Mouse (Mus musculus): ENCODE results near the gene Gfod1.

Gfod1 gene

DNA sequence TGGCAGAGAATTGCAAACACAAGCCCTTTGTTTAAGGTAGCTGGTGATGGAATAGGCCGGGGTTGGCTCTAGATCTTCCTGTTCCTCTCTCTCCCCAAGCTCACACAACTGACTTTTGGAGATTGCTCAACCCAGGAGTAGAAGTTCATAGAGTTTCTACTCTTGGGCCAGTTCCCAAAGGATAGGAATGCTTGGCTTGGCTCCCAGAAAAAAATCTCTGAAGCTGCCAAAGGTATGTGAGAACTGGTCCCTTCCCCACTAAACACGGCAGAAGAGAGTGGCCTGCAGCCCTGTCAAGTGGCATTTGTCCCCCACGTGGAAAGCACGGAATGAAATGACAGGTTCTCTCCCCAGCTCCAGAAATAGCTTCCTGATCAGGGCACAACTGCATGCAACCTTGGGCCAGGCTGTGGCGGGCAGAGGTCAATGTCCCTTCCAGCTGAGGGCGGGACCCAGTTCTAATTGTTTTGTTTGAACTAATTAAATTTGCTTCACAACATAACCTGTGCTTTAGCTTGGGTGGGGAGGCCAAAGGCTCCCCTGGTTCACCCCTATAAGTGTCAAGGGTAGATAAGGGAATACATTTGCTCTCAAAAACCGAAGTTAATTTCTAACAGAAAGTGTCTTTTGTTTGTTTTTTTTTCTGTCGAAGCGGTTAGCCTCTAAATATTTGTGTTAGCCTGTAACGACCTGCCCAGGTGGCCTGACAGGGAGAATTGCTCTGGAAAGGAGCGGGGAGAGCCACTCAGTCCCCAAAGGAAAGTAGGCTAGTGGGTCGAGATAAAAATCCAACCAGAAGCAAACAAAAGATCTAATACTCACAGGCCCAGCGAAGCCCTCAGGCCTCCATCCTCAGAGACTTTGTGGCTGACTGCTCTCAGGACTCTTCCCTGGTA, 71.8 kb downstream of the Gfod1 start:
- no peak for DNase-seq (ENCODE audit: low read depth, low spot score)

DNA sequence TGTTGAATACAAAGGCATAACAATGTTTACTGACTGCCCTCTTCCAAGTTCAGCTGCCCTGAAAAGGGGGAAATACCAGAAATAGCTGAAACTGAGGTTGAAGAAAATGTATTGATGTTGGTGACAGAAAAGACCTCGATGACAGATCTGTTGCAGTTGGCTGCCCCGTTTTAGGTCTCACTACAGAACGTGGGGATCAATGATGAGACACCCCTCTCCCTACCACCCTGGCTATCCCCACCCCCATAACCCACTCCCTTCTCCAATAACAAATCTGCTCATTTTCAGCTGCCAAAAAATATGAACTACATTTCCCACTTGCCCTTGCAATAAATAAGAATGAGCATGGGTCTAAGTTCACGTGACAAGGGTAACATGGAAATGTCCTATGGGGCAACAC, 73.1 kb downstream of the Gfod1 start:
- no peak for DNase-seq (ENCODE audit: low read depth, low spot score)

DNA sequence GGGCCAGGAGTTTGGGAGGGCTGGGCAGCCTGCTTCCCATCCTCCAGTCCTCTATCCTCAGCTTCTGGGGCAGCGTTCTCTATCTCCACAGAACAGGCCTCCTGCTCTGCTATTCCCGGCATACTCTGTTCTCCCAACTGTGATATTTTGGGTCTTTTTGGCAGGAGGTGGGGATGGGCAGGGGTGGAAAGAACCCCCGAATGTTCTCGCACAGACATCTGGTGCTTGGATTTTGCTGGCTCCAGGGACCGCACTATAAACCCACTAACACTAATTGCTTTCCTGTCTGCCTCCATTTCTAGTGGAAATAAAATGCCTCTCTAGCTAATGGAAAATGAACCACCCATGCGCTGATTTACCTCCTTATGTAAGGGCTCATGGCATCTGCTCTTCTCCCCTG, 73.7 kb downstream of the Gfod1 start:
- DNase-seq (ENCODE audit: low read depth, low spot score), result no peak

DNA sequence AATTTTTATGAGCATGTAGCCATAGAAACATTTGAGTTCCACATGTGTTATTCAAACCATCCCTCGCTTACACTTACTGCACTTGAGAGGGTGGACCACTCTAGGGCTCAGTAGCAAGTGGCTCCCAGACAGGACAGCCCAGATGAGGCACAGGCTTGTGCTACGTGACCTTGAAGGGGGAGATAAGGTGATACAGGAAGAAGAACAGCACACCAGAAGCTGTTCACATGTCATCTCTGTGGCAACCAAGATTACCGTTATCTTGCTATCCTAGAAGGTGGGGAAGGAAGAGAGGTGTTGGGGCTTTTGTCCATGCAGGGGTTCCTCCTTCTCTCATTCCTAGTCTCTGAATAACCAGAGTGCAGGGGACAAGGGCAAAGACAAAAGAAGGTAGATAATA, 74.2 kb downstream of the Gfod1 start:
- no peak for DNase-seq (ENCODE audit: low read depth, low spot score)

DNA sequence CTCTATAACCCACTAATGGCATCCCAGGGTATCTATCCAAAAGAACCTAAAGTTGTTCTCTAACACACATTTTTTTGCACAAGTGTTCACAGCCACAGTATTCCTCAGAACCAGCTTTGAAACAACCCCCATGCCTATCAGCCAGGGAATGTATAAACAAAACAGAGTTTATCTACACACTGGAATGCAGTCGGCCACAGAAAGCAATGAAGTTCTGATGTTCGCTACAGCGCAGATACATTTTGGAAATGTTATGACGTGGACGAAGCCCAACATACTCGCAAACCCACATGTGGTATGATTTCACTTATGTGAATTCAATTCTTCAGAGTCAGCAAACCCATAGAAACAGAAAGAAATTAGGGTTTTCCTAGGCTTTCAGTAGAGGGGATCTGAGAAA, 75.8 kb downstream of the Gfod1 start:
- no peak for DNase-seq (ENCODE audit: low read depth, low spot score)

DNA sequence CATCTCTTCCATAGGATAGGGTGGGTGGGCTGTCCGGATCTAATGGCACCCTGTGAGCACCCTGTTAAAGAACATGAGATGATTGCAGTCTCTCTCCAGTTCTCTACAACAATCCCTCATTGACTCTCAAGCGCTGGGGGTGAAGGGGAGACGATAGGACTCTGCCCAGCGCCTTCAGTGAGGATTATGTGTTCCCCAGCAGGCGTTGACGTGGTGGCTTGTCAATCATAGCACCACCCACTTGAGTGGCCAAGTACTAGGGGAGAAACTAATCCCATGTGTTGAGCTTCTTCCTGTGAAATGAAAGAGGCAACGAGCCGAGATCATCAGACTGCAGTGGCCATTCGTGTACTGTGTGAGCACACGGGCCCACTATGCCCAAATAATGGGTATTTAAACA, 77.9 kb downstream of the Gfod1 start:
- DNase-seq (ENCODE audit: low read depth, low spot score), result no peak

DNA sequence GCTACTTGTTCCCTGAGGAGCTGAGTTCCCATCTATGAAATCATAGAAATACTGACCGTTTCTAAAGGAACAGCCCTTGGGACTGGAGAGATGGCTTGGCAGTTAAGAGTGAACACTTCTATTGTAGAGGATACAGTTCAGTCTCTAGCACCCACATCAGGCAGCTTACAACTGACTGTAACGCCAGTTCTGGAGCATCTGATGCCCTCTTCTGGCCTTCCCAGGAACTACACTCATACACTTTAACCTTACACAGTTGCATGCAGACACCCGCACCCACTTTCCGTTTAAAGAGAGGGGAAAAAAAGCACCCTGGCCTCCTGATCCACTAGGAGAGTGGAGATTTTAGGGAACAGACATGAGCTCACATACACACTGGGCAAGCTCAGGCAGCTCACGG, 78.8 kb downstream of the Gfod1 start:
- DNase-seq (ENCODE audit: low read depth, low spot score), result peak; percentile 28

DNA sequence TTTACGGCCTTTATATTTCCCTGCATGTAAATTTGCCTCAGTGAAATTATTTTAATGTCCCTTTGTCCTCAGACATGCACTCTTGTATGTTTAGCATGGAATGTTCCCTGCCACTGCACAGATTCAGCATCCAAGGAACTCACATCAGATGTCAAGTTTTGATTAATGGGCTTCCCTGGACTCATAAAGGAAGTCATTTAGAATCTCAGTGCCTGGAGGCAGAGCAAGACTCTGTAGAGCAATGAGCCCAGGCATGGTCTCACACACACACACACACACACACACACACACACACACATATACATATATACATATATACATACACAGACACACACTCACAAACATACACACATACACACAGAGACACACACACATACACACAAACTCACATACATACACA, 81.9 kb downstream of the Gfod1 start:
- DNase-seq (ENCODE audit: low read depth, low spot score), result no peak

DNA sequence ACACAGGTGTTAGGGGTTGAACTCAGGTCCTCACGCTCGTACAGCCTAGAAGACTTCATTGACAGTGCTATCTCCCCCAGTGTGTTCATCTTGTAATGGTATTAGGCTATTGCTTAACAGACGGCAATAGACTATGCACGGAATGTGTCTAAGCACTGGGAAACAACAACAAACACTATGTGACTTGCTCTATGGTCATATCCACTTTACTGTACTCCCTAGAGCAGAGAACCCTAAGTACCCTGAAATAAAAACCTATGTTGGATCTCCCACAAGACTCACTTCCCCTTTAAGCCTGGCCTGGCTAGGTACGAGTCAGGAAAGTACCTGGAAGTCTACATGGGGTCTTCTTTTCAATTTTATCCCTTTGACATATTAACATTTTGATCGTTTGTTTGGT, 82.7 kb downstream of the Gfod1 start:
- no peak for DNase-seq (ENCODE audit: low read depth, low spot score)

DNA sequence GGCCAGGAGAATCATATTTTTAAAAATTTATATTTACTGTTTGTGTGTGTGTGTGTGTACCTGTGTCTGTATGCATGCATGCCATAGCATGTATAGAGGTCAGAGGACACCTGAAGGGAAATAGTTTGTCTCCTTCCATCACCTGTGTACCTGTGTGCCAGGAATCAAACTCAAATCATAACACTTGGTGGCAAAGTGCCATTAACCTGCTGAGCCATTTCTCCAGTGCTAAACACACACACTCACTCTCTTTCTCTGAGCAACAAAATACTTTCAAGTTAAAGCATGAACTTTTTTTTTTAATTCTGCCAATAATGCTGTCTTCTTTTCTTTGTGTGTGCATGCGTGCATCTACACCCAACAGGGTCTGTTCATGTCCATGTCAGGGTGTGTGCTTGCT, 83.3 kb downstream of the Gfod1 start:
- no peak for DNase-seq (ENCODE audit: low read depth, low spot score)

DNA sequence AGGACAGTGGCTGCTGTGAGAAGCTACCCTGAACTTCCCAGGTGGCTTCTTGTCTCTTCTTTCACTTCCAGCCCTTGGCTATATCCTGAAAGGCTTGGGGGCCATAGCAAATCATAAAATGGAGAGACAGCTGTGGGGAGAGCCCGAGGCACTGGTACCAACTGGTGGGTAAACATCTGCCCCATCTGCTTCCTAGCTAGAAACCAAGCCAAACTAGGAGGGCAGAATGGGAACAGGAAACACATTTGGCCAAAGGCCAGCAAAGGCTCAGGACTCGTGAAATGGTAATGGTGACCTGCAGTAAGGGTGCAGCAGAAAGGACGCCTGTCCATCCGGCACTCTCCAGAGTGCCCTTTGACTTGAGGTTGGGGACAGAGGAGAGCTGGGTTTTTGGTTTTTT, 85.2 kb downstream of the Gfod1 start:
- DNase-seq (ENCODE audit: low read depth, low spot score), result no peak

DNA sequence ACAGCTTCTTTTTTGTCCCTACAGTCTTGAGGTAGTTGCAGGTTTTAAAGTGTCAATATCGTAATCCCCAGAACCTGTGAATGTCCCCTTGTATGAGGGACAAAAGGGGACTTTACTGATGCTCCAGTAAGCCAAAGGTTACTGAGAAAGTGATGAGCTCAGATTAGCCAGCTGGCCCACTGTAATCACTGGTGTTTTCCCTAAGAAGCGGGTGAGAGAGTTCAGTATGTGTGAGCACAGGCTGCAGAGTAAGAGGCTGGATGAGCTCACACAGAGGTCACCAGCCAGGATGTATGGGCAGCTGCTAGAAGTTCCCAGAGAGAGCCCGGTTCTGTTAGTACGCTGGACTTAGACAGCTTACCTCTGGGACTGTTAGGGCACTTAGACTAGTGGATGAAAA, 85.7 kb downstream of the Gfod1 start:
- no peak for DNase-seq (ENCODE audit: low read depth, low spot score)

DNA sequence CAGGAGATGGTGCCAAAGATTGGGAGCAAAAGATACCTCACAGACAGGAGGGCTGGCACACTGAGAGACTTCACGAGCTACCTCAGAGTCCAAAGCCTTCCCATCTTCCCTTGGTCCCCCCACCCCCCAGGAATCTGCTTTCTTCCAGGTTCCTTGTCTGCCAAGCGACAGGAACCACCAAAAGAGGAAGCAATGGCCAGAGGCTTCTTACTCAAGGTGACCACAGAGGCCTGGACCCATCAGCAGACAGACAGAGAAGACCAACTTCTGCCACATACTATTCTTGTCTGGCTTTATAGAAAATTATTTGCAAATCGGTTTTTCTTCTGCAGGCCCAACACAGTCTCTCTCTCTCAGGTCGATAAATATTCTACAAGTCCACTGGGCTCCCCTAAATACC, 86.3 kb downstream of the Gfod1 start:
- DNase-seq (ENCODE audit: low read depth, low spot score), result no peak

DNA sequence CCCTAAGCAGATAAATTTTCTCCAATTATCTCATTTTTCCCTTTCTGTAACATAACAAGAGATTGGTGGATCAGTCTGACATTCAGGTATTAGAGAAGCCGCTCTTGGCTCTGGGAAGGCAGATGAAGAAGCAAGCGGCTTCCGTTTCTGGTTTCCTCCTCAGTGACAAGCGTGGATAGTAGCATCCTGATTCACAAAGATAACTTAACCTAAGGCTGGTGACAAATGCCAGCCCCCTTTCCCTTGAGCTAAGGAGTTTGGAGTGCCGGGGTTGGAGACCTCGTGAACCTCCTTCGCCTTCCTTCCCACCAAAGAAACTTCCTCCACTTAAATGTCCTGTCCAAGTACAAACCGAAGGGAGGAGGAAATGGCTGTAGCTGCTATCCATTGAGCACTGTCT, 86.9 kb downstream of the Gfod1 start:
- no peak for DNase-seq (ENCODE audit: low read depth, low spot score)

DNA sequence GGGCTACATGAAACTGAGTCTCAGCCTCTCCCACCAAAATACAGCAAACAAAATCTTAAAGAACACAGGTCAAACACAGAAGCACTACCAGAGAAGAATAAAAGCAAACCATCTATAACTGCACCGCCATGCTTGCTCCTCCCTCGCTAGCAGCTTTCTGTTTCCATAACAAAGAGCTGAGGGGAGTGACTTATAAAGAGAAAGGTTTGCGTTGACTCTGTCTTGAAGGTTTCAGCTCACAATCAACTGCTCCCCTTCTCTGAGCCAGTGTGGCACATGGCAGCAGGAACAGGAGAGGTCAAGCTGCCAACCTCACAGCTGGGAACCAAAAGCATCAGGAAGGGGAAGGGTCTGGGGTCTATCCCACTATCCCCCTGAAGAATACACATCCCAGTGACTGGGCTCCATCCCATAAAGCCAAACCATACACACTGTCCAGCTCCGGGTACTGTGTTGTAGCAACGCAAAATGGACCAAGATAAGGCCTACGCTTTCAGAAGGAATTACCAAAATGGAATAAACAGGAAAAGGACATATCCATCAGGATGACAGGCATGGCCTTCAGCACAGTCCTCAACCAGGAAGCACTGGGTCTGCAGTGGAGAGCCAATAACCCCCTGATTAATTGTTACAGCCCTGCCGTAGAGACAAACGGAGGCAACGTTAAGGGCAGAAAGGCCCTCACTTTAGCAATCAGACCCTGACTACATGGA, 87.8 kb downstream of the Gfod1 start:
- DNase-seq (ENCODE audit: low read depth, low spot score), result peak; percentile 70

DNA sequence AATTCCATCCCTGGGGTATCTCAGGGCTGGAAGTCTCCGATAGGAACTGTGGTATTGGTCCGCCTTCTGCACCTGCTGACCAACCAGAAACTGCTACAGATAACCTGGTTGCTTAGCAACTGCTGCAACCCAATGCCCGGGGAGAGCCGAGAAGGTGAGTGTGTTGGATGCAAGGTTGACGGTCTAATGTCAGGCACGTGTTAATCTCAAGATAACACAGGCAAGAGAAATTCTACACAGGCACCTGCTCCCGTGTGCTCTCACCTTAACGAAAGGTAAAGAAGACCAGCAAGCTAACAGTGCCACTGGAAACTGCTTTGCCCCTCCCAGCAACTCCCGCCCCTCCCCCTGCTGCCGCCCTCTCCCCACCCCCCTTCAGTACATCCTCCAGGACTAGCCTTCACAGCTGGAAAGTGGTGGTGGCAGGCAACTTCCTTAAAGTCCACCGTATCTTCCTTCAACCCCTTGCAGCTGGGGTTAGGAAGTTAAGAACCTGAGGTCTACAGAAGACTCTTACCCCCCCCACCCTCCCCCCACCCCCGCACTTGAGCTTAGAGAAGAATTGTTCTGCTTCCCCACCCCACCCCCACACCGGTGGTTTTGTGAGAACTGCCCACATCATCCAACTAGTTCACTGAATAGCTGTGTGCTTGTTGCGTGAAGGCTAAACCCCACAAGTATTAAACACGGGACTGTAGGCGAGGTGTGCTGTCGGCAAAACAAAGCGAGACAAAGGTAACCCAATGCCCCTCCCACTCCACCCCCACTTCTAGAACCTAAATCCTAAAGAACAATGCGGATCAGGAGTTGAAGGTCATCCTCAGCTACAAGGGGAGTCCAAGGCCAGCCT, 88.6 kb downstream of the Gfod1 start:
- peak; percentile 88 for DNase-seq (ENCODE audit: low read depth, low spot score)

DNA sequence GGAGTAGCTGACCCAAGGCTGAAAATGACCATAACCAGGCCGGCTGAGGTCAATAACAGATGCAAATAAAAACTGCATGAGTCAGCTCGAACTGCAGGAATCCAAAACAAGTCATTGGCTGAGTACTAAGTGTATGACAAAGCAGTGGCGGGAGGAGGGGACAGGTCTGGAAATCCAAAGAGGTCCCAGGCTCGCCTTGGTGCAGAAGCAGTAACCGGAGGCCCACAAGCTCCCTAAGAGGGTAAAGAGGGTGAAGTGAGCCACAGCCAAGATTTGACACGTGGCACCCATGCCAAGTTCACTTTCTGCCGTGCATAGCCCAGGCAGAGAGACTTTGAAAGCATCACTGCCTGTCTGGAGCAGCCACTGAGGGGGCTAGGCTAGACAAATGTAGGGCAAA, 91.6 kb downstream of the Gfod1 start:
- DNase-seq (ENCODE audit: low read depth, low spot score), result no peak

DNA sequence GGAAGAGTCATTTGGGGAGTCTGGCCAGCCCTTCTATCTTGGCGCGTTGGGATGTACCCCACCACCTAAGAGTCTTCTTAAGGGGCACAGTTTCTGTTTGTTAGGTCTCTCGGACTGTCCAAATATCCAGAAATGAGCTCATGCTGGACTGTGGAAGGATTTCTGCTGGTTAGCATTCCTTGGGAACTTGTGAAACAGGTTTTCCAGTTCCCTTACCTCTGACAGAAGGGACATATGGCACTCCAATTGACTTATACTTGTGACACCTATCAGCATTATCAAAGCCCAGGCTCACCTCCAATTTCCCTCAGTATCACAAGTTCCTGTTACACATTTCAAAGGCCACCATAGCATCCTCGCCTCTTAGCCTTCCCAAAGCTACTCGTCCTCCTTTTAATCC, 93.0 kb downstream of the Gfod1 start:
- DNase-seq (ENCODE audit: low read depth, low spot score), result no peak

DNA sequence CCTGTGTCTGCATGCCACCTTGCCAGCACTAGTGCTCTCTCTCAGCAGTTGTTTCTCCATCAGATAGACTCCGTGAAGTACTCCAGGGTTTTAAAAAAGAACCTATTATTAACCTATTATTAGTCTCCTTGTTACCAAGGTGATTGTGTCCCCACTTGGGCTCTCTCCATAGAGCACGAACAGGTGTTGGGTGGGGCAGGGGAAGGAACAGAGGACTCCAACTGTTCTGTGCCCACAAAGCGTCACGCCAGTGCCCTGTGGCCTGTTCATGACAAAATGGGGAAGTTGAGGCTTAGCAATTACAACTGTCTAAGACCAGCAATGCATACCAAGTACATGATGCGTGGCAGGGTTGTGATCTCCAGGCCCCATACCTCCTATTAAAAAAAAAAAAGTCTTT, 94.4 kb downstream of the Gfod1 start:
- DNase-seq (ENCODE audit: low read depth, low spot score), result no peak

DNA sequence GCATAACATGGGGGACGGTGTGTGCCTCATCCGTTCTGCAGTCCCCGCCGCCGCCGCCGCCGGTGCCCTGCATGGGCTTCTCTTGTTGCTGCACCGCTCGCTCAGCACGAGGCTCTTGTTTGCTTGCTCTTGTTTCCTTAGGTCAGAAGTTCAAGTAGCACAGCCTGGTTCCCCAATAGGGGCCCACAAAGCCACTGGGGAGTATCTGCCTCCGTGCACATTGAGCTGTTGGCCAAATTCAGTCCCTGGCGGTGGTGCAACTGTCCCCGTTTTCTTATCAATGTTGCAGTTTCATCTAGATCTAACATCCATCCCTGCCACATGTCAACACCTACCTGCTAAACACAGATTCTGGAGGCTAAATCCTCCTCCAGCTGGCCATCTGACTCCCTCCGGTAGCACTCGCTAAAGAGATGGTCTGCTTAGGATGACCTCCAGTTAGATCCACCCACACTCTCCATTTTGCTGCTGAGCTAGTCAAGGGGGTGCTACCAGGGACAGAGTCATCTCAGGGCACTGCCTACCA, 95.0 kb downstream of the Gfod1 start:
- no peak for DNase-seq (ENCODE audit: low read depth, low spot score)

DNA sequence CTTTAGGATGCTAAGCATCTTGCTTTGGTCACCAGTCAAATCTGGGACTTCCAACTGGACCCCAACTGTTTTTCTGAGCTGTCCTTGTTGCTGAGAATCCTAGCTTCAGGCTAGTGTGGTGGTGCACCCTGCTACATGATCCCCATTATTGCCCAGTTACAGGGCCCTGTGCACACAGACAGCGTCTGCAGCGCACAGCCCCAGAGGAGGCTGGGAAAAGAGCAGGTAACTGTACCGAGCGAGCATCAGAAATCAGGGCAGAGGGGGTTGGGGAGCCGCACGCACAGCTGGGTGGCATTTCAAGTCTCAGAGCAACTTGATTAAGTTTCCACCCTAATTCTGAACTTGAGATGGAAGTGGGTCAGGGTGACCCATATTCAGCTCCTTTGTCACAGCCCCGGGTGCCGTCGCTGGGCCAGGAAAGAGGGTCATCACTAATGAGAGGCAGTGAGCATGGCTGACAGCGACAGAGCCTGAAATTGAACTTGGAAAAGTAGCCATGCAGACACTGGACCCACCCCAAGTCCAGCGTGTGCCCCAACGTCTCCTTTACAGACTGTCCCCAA, 97.8 kb downstream of the Gfod1 start:
- DNase-seq (ENCODE audit: low read depth, low spot score), result no peak

DNA sequence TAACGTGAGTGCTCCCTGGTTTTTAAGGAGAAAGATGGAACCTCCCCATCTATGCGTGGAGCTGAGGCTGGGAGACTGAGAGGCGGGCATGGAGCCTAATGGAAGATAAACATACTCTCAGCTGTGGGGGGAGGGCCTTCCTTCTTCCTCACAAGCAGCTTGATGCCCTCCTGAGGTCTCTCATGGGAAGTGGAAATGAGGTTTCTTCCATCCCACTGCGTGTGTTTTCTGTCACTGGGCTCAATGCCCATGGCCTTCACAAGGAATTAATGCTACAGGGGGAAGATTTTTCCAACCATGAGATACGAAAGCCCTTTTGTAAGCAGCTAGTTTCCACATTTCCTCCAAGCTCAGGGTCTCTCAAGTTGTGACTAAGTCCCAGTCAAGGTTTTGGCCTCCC, 100.3 kb downstream of the Gfod1 start:
- no peak for DNase-seq (ENCODE audit: low read depth, low spot score)
